Mouse (Mus musculus) monocyte, adult 2 months (primary cell): Measurements from ENCODE around the gene Erc2.

Experiments used
- DNase-seq, 2 experiments: peaks; one replicate each; pipeline ENCODE4 v3.0.0; 2022; ENCODE audit warnings: low spot score in 2 of 2, low read depth in 1 of 2

Gene Erc2

GRCm38 (mm10) chr14:27667016-27667852 is 45.0 kb downstream of the Erc2 start:
- no peak for DNase-seq

DNA sequence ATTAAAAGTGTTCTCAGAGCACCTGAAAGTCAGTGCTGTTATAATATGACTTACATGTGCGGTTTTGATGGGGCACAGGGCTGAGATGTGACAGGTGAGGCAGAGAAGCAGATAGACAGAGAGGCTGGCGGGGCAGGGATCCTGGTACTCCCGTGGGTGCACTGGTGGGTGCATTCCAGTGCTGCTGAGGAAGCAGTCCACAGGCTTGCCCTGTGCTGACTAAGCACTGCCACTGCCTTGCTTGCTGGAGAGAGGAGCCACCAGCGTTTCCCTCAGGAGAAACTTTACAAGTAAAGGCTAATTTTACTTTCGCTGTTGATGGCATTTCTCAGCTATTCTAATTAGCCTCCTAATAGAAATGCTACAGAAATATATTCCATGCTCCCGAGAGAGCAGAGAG is 45.9 kb downstream of the Erc2 start:
- DNase-seq: no peak

DNA sequence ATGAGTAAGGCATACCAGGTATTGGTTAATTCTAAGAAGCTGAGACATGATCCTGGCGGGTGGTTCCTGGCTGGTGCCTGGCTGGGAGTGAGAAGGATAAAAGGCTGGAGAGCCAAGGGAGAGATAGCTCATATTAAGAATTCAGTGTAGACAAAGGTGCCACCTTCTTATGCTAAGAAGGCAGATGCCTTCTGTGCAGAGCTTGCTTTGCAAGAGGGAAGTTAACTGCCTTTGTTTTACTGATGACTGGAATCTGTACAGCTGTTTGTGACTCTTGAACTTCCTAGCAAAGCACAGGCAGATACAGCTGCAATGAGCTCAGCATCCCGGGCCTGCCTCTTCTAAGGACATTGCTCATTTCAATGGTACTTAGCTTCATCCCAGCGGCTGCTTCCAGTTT is 47.7 kb downstream of the Erc2 start:
- no peak for DNase-seq

DNA sequence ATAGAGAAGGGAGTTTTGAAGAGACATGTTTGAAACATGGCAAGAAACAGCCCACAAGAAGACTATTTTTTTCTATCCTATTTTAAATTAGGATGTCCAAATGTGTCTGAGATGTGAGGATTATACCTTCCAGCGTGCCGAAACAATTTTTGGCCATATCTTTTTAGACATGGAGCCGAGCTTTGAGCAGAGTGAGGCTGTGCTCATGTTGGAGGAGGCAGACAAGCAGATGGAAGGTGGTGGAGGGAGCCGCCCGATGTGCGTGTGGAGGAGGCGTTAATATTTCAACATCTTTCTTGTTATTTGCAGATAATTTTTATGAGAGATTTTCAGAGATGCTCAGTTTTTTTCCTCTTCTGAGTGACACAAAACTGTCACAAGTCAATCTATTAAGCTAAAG is 50.5 kb downstream of the Erc2 start:
- no peak for DNase-seq

- no peak for DNase-seq
Observed at GRCm38 (mm10) chr14:27674096-27674495, 51.9 kb downstream of the Erc2 start.

DNA sequence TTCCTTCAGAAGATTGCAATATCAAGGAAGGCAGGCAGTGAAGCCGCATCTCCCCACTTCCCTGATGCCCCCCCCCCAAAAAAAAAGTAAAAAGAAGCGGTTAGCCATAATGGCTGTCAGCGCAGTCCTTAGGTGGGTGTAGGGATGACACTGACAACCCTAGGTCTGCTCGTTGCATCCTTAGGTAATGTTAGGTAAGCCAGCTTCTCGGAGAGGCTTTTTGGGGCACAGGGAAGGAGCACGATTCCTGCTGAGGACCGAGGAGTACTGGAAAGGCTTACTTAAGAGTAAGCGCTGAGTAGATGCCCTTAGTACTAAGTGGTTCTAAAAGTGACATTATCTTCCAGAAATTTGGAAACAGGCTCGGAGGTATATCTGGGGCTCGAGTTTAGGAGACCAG is 52.3 kb downstream of the Erc2 start:
- DNase-seq: no peak

GRCm38 (mm10) chr14:27675071-27675470 is 52.8 kb downstream of the Erc2 start:
- no peak for DNase-seq

DNA sequence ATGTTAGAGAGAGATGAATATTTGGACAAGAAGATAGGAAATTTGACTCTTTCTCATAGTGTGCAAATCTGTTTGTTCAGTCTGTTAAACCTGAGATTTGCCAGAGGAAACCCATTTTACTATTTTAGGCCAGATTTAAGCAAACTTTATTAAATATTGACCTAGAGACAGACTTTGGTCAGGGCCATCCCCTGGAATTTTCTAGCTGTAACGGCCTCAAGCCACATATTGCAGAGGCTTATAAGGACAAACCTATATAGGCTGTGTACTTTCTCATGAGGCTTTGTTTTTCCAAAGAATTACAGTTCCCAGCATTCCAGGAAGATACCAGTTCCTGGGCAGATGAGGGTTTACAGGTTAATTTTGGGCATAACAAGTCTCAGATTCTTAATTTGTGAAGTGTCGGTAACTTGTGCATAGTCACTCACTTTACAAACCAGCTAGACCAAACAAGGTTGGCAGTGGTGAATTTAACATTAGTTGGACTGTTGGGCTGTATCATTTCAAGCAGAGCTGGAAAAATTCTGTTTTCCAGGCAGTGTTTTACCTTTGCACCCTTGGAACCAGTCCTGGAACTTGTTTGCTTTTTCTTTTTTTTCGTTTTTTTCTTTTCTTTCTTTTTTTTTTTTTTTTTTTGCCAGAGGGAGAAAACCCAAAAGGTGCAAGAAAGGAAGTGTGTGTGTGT is 60.3 kb downstream of the Erc2 start:
- DNase-seq: no peak

DNA sequence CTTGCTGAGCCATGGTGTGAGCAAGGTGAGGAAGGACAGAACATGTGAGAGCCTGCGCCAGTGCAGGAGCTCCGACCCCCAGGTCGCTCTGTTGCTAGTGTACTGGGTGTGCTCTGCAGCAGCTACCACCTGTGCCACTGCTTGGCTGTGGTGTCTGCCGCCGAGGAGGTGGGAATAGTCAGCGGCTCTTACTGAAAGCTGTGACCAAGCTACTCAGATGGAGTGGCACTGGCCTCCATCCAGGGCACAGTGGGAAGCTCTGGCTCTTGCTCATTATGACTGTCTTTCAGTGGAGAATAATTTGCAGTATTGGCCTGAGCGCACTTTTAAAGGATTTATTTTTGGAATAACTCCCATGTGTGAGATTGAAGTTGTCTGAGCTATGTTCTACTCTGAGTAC is 73.6 kb downstream of the Erc2 start:
- no peak for DNase-seq

DNA sequence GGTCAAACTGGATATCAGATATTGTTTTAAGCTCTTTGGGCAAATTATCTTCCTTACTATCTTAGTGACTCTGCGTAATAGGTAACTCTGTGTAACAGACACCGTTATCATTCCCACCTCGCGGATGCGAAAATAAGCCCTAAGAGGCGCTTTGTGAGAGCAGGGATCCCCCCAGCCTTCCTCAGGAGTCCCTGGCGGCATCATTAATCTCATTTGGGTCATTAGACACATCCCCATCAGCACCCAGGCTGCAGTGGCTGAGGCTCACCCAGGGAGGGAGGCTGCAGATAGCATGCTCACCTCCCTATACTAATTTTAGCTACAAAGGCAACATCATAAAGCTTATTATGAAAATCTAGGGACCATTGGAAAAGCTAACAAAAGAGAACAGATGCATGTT is 95.1 kb downstream of the Erc2 start:
- DNase-seq: no peak

GRCm38 (mm10) chr14:27719601-27720000 is 97.4 kb downstream of the Erc2 start:
- no peak for DNase-seq

- no peak for DNase-seq
Observed at GRCm38 (mm10) chr14:27720944-27721343, 98.7 kb downstream of the Erc2 start.

GRCm38 (mm10) chr14:27721759-27722158 is 99.5 kb downstream of the Erc2 start:
- no peak for DNase-seq

GRCm38 (mm10) chr14:27727541-27727940 is 105.3 kb downstream of the Erc2 start:
- DNase-seq: no peak

- no peak for DNase-seq
Observed at GRCm38 (mm10) chr14:27731086-27731485, 108.9 kb downstream of the Erc2 start.

GRCm38 (mm10) chr14:27739436-27739835 is 117.2 kb downstream of the Erc2 start:
- DNase-seq: no peak

DNA sequence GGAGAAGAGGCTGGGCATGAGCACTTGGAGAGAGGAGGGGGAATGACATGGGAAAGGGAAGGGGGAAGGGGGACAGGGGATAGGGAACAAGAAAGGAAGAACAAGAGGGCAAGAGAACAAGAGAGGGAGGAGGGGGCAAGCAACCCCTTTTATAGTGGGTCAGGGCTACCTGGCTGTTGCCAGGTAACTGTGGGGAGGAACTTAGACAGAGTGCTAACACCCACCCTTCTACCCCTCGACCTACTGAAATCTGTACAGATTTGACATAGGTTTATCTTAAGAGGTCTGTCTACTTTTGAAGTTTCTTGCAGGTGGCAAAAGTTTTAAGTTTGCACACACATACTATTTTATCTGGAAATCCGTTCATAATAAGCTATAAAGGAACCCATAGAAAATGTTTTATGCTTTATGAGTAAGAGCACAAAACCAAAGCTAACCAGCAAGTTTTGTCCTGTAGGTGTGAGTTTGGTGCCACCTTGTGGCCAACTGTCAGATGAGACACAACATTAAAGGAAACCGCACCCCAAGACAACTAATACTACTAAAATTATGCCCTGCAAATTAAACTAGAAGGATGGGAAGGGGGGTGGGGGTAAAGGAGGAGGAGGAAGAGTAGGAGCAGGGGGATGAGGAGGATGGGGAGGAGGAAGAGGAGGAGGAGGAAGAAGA is 119.2 kb downstream of the Erc2 start:
- DNase-seq: no peak

GRCm38 (mm10) chr14:27754340-27754739 is 132.1 kb downstream of the Erc2 start:
- no peak for DNase-seq

DNA sequence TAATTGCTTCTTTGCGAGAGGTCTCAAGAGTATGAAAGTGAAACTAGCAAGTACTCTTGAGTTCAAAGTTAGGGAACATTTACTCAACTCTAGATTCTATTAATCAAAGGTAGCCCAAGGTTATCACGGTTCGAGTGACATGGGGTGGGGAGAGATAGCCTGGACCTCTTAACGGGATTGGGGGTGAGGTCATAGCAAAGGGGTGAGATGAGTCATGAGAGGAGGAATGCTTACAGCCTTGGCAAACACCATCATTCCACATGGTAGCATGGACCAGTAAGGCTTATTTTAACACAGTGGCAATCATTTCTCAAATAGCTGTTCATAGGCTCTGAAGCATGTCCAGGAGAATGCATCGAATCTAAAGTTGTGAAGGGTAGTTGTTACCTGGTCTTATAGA is 134.7 kb downstream of the Erc2 start:
- DNase-seq: no peak

- DNase-seq: no peak
Observed at GRCm38 (mm10) chr14:27758230-27758629, 136.0 kb downstream of the Erc2 start.

DNA sequence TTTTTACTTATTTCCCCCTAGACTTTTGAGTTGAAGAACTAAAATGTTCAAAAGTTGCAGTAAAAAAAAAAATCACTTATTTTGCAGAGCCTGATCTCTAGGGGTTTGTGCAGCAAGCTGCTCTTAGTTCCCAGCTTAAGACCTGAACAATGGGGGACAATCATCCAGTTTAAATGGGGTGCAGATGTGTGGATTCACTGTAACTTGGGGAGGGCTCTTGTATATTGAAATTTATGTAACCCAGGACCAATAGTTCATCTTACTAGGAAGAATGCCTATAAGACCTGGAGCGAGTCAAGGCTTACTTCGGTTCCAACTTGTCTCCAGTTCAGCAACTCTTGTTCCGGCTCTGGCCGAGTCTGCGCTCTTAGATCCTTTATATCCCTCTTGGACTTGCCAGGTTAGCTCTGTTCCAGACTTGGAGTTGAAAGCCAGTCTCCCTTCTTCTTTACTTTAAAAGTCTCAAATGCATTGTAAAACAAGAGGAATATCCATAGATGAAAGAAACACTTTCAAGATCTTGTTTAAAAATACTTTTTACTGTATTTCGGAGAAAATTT is 136.9 kb downstream of the Erc2 start:
- no peak for DNase-seq

DNA sequence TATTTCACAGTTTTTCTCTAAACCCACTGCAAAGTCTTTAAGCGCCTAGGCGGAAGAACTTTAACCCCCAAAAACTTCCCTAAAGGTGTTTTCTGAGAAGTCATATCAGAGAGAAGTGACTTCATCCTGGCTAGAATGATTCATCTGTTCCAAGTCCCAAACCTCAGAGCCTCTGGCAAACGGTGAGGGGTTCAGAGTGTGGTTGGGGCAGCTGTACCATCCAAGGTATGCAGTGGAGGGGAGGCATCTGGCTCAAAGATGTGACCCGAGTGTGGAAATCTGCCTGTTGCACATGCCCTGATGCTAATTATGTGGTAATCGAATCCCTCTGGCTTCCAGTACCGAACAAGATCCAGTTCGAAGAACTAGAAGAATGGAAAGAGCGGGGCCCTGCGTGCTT is 137.8 kb downstream of the Erc2 start:
- no peak for DNase-seq
